Mouse (Mus musculus) hindbrain, embryonic 16.5 days (tissue): ENCODE measurements at regions not wholly inside any gene's neighbourhood (a gene's known extent, or its start where the extent isn't known, plus 50 kb on each side); places are given as distances from the start of the nearest gene placed in this dataset.

Source experiments
- ATAC-seq: fragments of 200-750 bp; cut with Nextera tagmentation; 2 replicates; pipeline ENCODE4 v1.8.0; 2017; ENCODE audit warnings: moderate TSS enrichment, moderate library complexity
- H3K27ac ChIP-seq: fragments of 300-500 bp; sonication (generic); 2 replicates; pipeline ENCODE4 v1.5.1; 2014; ENCODE audit warnings: low read depth, mild to moderate bottlenecking, control low read depth, low read length, moderate library complexity
- H3K27me3 ChIP-seq: fragments of 300-500 bp; sonication (generic); replicated peaks from 2 replicates; pipeline ENCODE4 v1.6.1; 2014; ENCODE audit warnings: low read length; ENCODE audit not compliant: control insufficient read depth, insufficient read depth
- H3K36me3 ChIP-seq: fragments of 300-500 bp; sonication (generic); 2 replicates; pipeline ENCODE4 v1.6.1; 2014; ENCODE audit warnings: mild to moderate bottlenecking, low read length, moderate library complexity, mixed read lengths; ENCODE audit not compliant: control insufficient read depth, insufficient read depth
- H3K4me1 ChIP-seq: fragments of 300-500 bp; sonication (generic); 2 replicates; pipeline ENCODE4 v1.6.1; 2014; ENCODE audit warnings: low read depth, low read length; ENCODE audit not compliant: control insufficient read depth, insufficient read depth
- H3K4me2 ChIP-seq: fragments of 300-500 bp; sonication (generic); 2 replicates; pipeline ENCODE4 v1.6.1; 2014; ENCODE audit warnings: mild to moderate bottlenecking, low read length, control low read depth, moderate library complexity
- H3K4me3 ChIP-seq: fragments of 300-500 bp; sonication (generic); 2 replicates; pipeline ENCODE4 v1.5.1; 2014; ENCODE audit warnings: mild to moderate bottlenecking, low read length, control low read depth, moderate library complexity
- H3K9ac ChIP-seq: fragments of 300-500 bp; sonication (generic); 2 replicates; pipeline ENCODE4 v1.6.1; 2014; ENCODE audit warnings: low read depth, mild to moderate bottlenecking, control low read depth, low read length, moderate library complexity
- H3K9me3 ChIP-seq: fragments of 300-500 bp; sonication (generic); 2 replicates; pipeline ENCODE4 v1.6.1; 2014; ENCODE audit warnings: mild to moderate bottlenecking, low read length, moderate library complexity; ENCODE audit not compliant: control insufficient read depth
- WGBS: fragments of 180-500 bp; shearing (Covaris S2); extraction: QIAGEN DNeasy Blood & Tissue Kit; methylation state at CpG from one replicate; pipeline ENCODE4 v1.1.7; 2014; 5-methylcytosine and 5-hydroxymethylcytosine counted together

GRCm38 (mm10) chr8:126174451-126174850 lies 123.9 kb upstream of the Slc35f3 start:
- Histone ChIP-seq H3K36me3 (no peaks in the 10 kb centered on the region), H3K4me2 (no peak overlapping the region), H3K4me1 (peaks cover 2% of the 10 kb centered on the region; the same call in 1 of the 2 replicates), H3K9me3 (no peaks in the 10 kb centered on the region), H3K27me3 (no peaks in the 10 kb centered on the region), H3K4me3 (no peak overlapping the region), H3K9ac (no peak overlapping the region), H3K27ac (no peak overlapping the region)
- 53% methylated on average over 7 of the region's 7 CpGs for WGBS
- no peak for ATAC-seq

DNA sequence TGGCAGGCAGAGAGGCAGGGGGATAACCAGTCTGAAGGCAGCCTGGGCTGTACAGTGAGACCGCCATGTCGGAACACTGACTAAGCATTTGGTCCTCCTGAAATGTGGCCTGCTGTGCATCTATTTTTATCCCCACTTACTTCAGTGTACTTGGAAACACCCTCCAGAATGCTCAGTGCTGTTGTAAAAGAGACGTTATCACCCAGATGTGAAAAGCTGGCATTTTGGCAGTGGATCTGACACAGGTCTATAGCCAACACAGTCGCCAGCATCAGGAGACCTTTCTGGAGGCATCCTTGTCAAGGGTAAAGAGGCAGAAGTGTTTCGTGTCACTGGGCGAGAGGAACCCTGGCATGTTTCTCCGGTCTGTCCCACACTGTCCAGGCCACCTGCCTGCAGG lies 122.1 kb upstream of the Slc35f3 start:
- Histone ChIP-seq H3K27me3 (no peaks in the 10 kb centered on the region), H3K9ac (no peak overlapping the region), H3K4me2 (no peak overlapping the region), H3K27ac (no peak overlapping the region), H3K9me3 (no peaks in the 10 kb centered on the region), H3K4me3 (no peak overlapping the region), H3K36me3 (no peaks in the 10 kb centered on the region), H3K4me1 (peaks cover 2% of the 10 kb centered on the region; the same call in 1 of the 2 replicates)
- 93% methylated on average over 7 of the region's 7 CpGs for WGBS
- ATAC-seq: no peak

GRCm38 (mm10) chr8:126177855-126178254 lies 120.5 kb upstream of the Slc35f3 start:
- ATAC-seq: no peak
- H3K4me1 ChIP-seq: peaks cover 2% of the 10 kb centered on the region; the same call in 1 of the 2 replicates
- no peak overlapping the region for H3K4me3 ChIP-seq
- H3K27me3 ChIP-seq: no peaks in the 10 kb centered on the region
- no peak overlapping the region for H3K9ac ChIP-seq
- H3K4me2 ChIP-seq: no peak overlapping the region
- H3K27ac ChIP-seq: no peak overlapping the region
- H3K36me3 ChIP-seq: no peaks in the 10 kb centered on the region
- H3K9me3 ChIP-seq: no peaks in the 10 kb centered on the region
- 76% methylated on average over 10 of the region's 10 CpGs for WGBS

DNA sequence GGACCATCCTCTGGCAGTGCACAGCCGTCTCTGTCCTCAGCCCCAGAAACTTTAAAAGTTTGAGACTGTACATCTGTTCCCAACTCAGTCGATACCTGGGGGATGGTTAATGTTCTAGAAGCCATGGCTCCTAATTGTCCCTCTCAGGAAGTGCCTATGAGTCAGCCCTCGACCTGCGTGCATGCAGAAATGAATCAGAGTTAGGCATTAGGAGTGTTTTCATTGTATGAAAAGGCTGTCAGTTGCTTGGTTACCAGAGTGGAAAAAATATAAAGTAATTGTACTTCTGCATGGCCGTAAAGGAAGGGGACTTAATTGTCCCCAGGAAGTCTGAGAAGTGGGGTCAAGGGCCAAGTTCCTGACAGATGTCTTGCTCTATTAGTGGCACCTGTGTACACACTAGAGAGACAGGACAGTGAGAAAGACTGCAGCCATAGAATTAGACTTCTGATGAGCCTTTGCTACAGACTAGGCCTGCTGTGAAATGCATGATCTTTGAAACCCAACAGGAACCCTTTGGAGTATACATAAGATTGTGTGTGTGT lies 109.5 kb upstream of the Slc35f3 start:
- H3K4me1 ChIP-seq: no peaks in the 10 kb centered on the region
- no peak overlapping the region for H3K9ac ChIP-seq
- ATAC-seq: no peak
- H3K27ac ChIP-seq: no peak overlapping the region
- H3K36me3 ChIP-seq: no peaks in the 10 kb centered on the region
- WGBS: 45% methylated on average over 5 of the region's 5 CpGs
- H3K27me3 ChIP-seq: no peaks in the 10 kb centered on the region
- no peak overlapping the region for H3K4me2 ChIP-seq
- H3K9me3 ChIP-seq: no peaks in the 10 kb centered on the region
- H3K4me3 ChIP-seq: no peak overlapping the region

DNA sequence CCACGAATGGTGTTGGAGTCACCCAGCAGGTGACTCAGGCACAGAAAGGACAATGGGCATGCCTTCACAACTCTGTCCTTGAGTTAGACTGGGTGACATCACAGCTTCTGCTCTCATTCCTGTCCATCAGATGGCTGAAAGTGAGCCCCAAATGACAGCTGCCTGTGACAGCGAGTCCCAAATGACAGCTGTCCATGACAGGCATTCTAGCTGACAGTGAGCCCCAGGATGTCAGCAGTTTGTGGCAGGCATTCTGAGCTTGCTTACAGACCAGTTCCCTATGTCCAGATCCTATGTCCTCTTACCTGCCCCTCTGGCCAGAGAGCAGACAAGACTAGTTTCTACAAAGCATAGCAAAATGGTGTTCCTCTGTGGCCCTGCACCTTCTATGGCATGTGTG lies 102.7 kb upstream of the Slc35f3 start:
- ATAC-seq: no peak
- no peaks in the 10 kb centered on the region for H3K27me3 ChIP-seq

GRCm38 (mm10) chr8:126210561-126210960 lies 87.8 kb upstream of the Slc35f3 start:
- no peak overlapping the region for H3K9ac ChIP-seq
- no peak overlapping the region for H3K27ac ChIP-seq
- WGBS: 85% methylated on average over 8 of the region's 8 CpGs
- H3K9me3 ChIP-seq: no peaks in the 10 kb centered on the region
- H3K4me2 ChIP-seq: no peak overlapping the region
- H3K36me3 ChIP-seq: no peaks in the 10 kb centered on the region
- H3K4me1 ChIP-seq: no peaks in the 10 kb centered on the region
- no peak for ATAC-seq
- H3K4me3 ChIP-seq: no peak overlapping the region
- no peaks in the 10 kb centered on the region for H3K27me3 ChIP-seq

More for the DNA sequence above, 102.7 kb upstream of the Slc35f3 start:
- Histone ChIP-seq H3K36me3 (no peaks in the 10 kb centered on the region), H3K27ac (no peak overlapping the region), H3K4me3 (no peak overlapping the region), H3K4me1 (no peaks in the 10 kb centered on the region), H3K9me3 (no peaks in the 10 kb centered on the region; the same call in 1 of the 2 replicates), H3K4me2 (no peak overlapping the region), H3K9ac (no peak overlapping the region)
- WGBS: 79% methylated on average over 2 of the region's 2 CpGs

DNA sequence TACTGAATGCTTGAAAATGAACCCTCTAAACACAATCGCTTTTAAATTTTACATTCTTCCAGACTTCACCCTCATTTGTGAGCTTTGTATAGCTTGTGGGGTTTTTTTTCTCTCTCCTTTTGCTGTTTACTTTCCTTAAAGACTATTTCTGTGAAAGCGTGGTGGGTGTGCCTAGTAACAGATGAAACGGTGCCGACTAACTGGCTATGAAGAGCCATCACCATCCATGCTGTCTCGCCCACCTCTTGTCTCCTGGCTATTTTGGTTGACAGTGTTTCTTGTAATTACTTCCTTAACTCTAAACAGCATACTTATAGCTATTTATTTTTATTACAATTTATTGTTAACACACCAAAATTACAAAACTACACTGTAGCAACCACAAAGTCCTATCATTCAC lies 85.6 kb upstream of the Slc35f3 start:
- Histone ChIP-seq H3K27ac (no peak overlapping the region), H3K4me1 (no peaks in the 10 kb centered on the region), H3K36me3 (no peaks in the 10 kb centered on the region), H3K9ac (no peak overlapping the region), H3K9me3 (no peaks in the 10 kb centered on the region), H3K4me2 (no peak overlapping the region), H3K27me3 (no peaks in the 10 kb centered on the region), H3K4me3 (no peak overlapping the region)
- 82% methylated on average over 5 of the region's 5 CpGs for WGBS
- ATAC-seq: no peak

GRCm38 (mm10) chr8:126214571-126214970 lies 83.8 kb upstream of the Slc35f3 start:
- Histone ChIP-seq H3K27ac (no peak overlapping the region), H3K4me2 (no peak overlapping the region), H3K4me1 (no peaks in the 10 kb centered on the region), H3K27me3 (no peaks in the 10 kb centered on the region), H3K4me3 (no peak overlapping the region), H3K9me3 (no peaks in the 10 kb centered on the region), H3K36me3 (no peaks in the 10 kb centered on the region), H3K9ac (no peak overlapping the region)
- WGBS: 26% methylated on average over 1 of the region's 1 CpGs
- no peak for ATAC-seq

- H3K4me1 ChIP-seq: no peaks in the 10 kb centered on the region
- no peak overlapping the region for H3K4me2 ChIP-seq
- WGBS: 72% methylated on average over 5 of the region's 5 CpGs
- no peaks in the 10 kb centered on the region for H3K36me3 ChIP-seq
- no peak overlapping the region for H3K27ac ChIP-seq
- no peaks in the 10 kb centered on the region for H3K9me3 ChIP-seq
- no peak for ATAC-seq
- no peak overlapping the region for H3K9ac ChIP-seq
- no peaks in the 10 kb centered on the region for H3K27me3 ChIP-seq
- no peak overlapping the region for H3K4me3 ChIP-seq
Observed at GRCm38 (mm10) chr8:126216391-126216790, 82.0 kb upstream of the Slc35f3 start.

- Histone ChIP-seq H3K4me2 (no peak overlapping the region), H3K36me3 (no peaks in the 10 kb centered on the region), H3K9ac (no peak overlapping the region), H3K27ac (no peak overlapping the region), H3K27me3 (no peaks in the 10 kb centered on the region), H3K9me3 (no peaks in the 10 kb centered on the region), H3K4me1 (no peaks in the 10 kb centered on the region), H3K4me3 (no peak overlapping the region)
- ATAC-seq: no peak
- WGBS: 80% methylated on average over 1 of the region's 1 CpGs
Observed at GRCm38 (mm10) chr8:126221631-126222030, 76.7 kb upstream of the Slc35f3 start.
